Mouse (Mus musculus) spleen, adult 18-20 months (tissue): ENCODE data around the gene BC035947.

ENCODE experiments used
- DNase-seq, 2 experiments: peaks; one replicate each; pipeline ENCODE4 v3.0.0; 2022; ENCODE audit warnings: mixed read lengths in 2 of 2

The BC035947 gene

DNA sequence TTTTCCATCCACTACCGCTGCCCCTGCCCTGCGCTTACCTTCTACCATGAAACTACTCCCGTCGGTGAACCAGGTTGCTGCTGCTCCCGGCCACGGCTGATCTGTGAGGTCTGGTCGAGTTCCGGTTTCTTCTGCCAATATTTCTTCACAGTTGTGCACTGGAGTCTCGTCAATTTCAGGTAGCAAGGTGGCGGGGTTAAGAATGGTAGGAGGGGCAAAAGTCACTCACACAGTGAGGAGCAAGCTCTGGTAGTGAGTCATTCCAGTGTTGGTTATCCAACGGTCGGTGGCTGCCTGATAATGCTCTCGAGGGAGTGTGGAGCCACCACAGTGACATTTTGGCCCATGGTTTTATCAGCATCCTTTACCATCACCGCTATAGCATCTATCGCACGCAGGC is 10.9 kb downstream of the BC035947 start:
- DNase-seq, result no peak

DNA sequence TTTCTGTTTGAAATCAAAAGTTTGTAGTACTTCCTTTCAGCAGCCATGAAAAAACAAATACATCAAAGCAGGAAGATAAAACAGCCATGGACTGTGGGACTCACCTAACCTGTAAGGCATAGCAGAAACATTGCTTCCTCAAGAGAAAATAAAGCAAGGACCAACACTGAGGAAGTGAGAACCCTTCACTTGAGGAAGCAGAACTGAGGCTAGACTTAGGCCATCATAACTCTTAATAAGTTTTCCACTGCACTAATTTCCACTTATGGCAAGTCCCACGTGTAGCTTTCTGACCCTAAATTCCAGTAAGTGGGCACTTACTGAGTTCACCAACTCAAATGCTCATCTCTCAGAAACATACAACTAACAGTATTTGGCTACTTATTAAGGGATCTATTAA is 21.8 kb downstream of the BC035947 start:
- DNase-seq, result no peak

DNA sequence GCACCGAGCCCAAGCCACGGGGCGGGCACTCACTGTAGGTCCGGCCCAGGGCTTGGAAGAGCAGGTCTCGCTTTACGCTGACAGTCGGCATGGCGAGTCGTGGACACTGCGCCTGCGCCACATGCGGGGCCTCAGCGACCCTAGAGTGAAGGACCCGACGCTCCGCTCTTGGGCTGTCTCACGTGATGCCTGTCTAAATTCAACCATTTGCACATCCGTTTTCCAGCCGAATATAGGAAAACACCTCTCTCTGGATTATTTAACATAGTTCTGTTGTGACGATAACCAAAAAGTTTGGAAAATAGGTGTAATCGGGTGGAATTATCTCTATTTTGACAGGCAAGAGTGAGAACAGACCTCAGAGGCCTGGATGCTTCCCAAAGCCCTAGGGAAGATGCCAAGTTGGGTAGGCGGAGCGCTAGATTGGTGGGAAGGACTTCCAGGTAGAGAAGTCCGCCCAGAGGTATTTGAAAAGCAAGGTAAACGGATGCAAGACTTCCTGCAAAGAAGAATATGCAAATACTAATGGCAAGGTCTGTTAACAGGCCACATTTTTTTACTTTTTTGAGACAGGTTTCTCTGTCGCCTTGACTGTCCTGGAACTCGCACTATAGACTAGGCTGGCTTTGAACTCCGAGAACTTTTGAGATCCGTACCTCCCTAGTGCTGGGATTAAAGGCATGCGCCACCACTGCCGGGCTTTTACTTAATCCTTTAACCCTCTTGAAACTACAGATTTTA is 23.0 kb downstream of the BC035947 start, which contains the start of gene Farsb:
Farsb (minus strand) TSS at position 146 of the 741 bp plus-strand sequence.
- peak; percentile 79 to 85 for DNase-seq

DNA sequence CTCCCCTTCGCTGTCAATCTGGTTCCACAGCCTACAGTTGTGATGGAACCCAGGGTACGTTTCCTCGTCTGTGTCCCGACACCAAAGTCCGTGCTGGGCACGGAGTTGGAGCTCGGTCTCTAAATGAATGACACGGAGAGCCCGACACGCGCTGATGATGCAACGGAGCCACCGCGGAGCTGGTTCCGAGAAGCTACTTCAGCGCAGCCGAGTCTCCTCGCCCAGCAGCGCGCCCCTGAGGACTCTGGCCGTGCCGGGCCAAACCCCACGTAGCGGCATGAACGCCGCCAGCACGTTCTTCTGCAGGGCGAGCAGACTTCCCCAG is 23.6 kb downstream of the BC035947 start:
- no peak for DNase-seq

DNA sequence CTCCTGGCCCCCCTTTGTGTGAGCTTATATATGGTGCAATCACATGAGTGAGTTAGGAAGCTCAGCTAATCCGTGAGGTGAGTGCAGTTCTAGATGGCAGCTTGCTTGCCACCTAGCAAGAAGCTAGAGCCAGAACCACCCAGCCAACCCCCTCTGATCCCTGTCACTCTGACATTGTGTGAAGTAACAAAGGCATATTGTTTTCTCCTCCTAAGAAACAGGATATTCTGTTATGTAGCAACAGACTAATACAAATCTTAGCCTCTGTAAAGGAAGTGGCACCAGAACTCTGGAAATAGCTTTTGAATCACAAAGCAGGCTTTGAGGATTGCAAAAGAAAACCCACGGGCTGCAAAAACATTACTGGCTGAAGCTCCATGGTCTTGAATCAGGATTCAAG is 27.6 kb downstream of the BC035947 start:
- no peak for DNase-seq

DNA sequence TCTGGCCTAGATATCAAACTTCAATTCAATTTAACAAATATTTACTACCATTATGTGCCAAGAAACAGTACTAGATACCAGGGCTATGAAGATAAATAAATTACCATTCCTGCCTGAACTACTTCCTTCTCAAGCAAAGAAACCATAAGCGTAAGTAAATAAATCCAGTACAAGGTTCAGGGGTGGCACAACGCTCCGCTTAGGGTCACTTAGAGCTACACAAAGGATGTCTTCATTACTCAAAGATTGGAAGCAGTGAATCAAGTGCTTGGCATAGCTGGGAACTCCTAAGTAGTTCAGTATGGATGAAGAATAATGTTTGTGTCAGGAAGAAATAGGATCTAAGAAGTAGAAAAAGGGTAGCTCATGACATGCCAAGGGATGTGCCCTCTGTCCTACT is 28.5 kb downstream of the BC035947 start:
- no peak for DNase-seq

DNA sequence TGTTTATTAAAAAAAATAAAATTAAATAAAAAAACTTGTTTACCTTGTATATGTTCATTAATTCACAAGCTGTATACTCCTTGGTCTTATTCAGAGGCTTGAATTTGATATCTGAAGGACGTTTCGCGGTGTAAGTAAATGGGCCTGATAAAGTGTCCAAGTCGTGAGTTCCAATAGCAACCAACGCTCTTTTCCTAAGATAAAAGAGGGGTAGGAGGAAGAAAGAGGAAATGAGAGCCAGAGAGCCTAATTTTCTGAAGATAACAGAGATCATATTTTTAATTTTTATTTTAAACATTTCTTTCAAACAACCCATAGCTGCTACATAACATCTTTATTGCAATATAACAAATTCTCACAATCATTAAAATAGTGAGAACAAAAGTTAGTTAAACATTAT is 39.5 kb downstream of the BC035947 start:
- DNase-seq, result no peak

DNA sequence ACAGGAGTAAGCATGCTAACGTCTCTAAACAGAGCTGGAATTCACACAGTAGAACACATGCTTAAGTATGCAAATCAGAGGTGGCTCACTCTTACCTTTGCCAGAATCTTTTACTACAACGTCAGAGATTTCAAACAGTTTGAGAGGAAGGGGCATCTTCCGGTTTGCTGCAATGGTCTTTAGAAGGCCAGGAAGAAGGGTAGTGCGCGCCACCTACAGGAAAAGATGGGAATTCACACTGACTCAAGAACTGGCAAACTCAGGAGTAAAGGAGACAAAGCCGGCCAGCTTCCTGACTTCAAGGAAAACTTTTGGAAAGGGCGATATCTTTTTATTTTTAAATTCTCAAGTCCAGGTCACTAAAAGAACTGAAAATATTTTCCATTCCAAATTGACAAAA is 57.3 kb downstream of the BC035947 start:
- DNase-seq, result peak in 1 of 2 experiments; percentile 24

DNA sequence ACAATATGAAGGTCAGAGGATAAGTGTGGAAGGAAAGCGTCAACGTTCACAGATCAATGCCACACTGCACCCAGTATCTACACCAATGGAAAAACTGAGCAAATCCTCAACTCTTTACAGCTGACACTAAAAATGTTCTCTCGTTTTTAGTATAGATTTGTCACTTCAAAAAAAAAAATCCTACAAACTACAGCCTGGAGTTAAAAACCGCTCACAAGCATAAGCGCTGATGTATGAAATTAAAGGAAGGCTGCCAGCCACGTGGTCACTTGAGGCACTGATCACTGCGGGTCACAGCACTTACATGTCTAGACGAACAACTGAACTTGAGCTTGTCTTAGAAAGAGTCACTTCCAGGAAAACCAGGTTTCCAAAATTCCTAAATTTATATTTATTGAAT is 58.1 kb downstream of the BC035947 start:
- no peak for DNase-seq

DNA sequence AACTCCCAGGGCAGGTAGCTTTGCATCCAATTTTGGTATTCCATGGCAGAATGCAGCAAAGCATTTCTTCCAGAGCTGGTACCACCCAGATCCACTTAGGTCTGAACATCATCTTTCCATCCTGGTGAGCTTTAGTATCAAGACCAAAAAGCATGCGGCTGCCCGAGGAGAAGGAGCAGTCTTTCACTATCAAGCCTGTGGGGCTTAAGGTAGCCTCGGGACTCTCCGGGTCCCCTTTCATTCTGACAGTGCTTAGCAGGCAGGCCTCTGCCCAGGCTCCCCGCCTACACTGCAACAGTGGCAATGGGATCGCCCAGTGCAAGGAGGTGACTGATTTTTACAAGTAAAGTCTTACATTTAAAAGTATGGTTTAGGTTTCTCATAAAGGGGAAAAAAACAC is 59.4 kb downstream of the BC035947 start:
- DNase-seq, result no peak

DNA sequence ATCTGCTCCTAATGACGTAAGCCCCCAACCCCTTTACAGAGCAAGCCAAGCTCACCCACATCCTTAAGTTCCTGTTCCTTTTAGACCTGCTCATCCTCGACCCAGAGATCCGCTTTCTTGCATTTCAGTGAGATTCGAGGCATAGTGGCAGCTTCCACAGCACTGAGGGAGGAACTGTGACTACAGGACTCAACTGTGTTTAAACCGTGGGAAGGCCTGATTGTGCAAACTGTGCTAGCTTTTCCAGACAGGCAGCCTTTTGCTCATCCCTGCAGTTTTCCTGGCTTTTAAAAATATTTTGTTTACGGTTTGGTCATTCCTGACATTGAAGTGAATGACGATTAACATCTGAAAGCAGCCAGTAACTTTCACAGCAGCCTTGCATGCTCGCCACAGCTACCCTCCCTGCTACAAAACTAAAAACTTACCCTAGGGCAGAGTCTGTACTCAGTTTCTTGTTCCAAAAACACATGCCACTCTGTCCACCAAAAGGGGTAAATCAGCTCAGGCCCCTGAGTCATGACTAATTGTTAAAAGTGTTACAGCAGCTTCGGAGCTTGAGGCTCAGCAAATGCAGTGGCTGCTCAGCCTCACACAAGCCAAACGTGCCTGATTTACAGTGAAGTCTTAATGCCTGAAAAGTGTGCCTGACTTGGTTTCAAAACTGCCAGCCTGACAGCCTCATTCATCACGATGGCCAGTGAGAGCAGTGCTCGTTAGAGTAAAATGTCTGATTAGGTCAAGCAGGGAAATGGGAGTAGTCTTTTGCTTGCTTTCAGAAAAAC is 60.7 kb downstream of the BC035947 start:
- no peak for DNase-seq

DNA sequence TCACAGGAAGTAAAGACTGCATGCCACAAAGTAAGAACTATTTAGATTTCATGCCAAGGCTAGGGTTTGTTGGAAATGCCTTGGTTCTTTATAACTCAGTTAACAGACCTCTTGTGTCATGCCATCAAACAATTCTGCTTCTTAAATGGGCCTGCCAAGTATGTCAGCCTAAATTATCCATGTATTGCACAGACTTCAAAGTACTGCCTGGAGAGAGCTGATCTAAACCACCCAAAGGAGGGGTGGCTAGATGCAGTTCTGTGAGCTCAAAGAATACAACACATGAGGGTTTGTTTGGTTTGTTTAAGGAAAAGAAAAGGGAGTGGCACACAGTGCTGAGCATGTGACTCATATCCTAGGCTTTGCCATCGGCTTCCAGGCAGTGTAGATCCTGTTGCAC is 63.9 kb downstream of the BC035947 start:
- DNase-seq, result no peak
